Mouse (Mus musculus): ENCODE results near the gene Rnf214. TPM values are rescaled to one million over a fixed set of nuclear protein-coding genes. Genes with fewer than 3 reads are reported as not detected.
"Not testable (repeated sequence)": the region's sequence is repeated elsewhere in the genome, so short reads cannot be mapped to it uniquely, and the experiment has no call there.

Rnf214 gene
- polyA plus RNA-seq, 1 experiment from 2014 or later: 13.3 TPM

GRCm38 (mm10) chr9:45849528-45850408 lies 56.9 kb downstream of the Rnf214 start:
- no peak for DNase-seq
- H3K4me1 ChIP-seq (replicated peaks): peaks cover 36% of the 10 kb centered on the region
- no peak for ATAC-seq (ENCODE audit: low read depth)
- H3K27me3 ChIP-seq: no peaks in the 10 kb centered on the region
- H3K4me2 ChIP-seq: no peak overlapping the region
- 59% methylated on average over 9 of the region's 9 CpGs for WGBS (ENCODE audit: insufficient replicate concordance)
- no peaks in the 10 kb centered on the region for H3K9me3 ChIP-seq (replicated peaks)
- H3K36me3 ChIP-seq: no peaks in the 10 kb centered on the region
- H3K9ac ChIP-seq: 0 out of 2 replicates have a peak overlapping the region, but pooled peaks have one; percentile 4
- H3K27ac ChIP-seq: peak overlapping the region; percentile 76
- no peak overlapping the region for H3K4me3 ChIP-seq (replicated peaks)

GRCm38 (mm10) chr9:45846891-45847460 lies 59.7 kb downstream of the Rnf214 start:
- H3K27me3 ChIP-seq: no peaks in the 10 kb centered on the region
- 20% methylated on average over 5 of the region's 5 CpGs for WGBS (ENCODE audit: insufficient replicate concordance)
- H3K27ac ChIP-seq: peak overlapping the region; percentile 36; the same call in 1 of the 2 replicates
- no peak overlapping the region for H3K9ac ChIP-seq
- ATAC-seq (ENCODE audit: low read depth) (no peak), DNase-seq (no peak)
- no peak overlapping the region for H3K4me2 ChIP-seq
- no peaks in the 10 kb centered on the region for H3K36me3 ChIP-seq
- H3K4me3 ChIP-seq (replicated peaks): no peak overlapping the region
- H3K4me1 ChIP-seq (replicated peaks): peaks cover 43% of the 10 kb centered on the region
- no peaks in the 10 kb centered on the region for H3K9me3 ChIP-seq (replicated peaks)

GRCm38 (mm10) chr9:45846176-45846575 lies 60.5 kb downstream of the Rnf214 start:
- not testable (repeated sequence) for H3K36me3 ChIP-seq; ATAC-seq (ENCODE audit: low read depth); H3K9me3 ChIP-seq (replicated peaks); DNase-seq; H3K4me3 ChIP-seq (replicated peaks); H3K4me2 ChIP-seq; H3K27me3 ChIP-seq; H3K9ac ChIP-seq; H3K27ac ChIP-seq
- peaks cover 44% of the 10 kb centered on the region for H3K4me1 ChIP-seq (replicated peaks)
- 48% methylated on average over 2 of the region's 2 CpGs for WGBS (ENCODE audit: insufficient replicate concordance)

- H3K4me1 ChIP-seq (replicated peaks): peaks cover 44% of the 10 kb centered on the region
- H3K4me3 ChIP-seq (replicated peaks): no peak overlapping the region
- no peak overlapping the region for H3K9ac ChIP-seq
- H3K27me3 ChIP-seq: no peaks in the 10 kb centered on the region
- H3K27ac ChIP-seq: no peak overlapping the region
- DNase-seq (no peak), ATAC-seq (ENCODE audit: low read depth) (no peak)
- WGBS (ENCODE audit: insufficient replicate concordance): 77% methylated on average over 3 of the region's 3 CpGs
- no peak overlapping the region for H3K4me2 ChIP-seq
- no peaks in the 10 kb centered on the region for H3K36me3 ChIP-seq
- H3K9me3 ChIP-seq (replicated peaks): no peaks in the 10 kb centered on the region
Measured at GRCm38 (mm10) chr9:45845541-45845940, 61.2 kb downstream of the Rnf214 start.

- DNase-seq (no peak), ATAC-seq (ENCODE audit: low read depth) (no peak)
- H3K36me3 ChIP-seq: no peaks in the 10 kb centered on the region
- H3K27ac ChIP-seq: no peak overlapping the region
- WGBS (ENCODE audit: insufficient replicate concordance): 83% methylated on average over 1 of the region's 1 CpGs
- H3K4me3 ChIP-seq (replicated peaks): no peak overlapping the region
- H3K27me3 ChIP-seq: peaks cover 16% of the 10 kb centered on the region
- H3K4me1 ChIP-seq (replicated peaks): peaks cover 46% of the 10 kb centered on the region
- no peaks in the 10 kb centered on the region for H3K9me3 ChIP-seq (replicated peaks)
- H3K9ac ChIP-seq: no peak overlapping the region
- H3K4me2 ChIP-seq: no peak overlapping the region
Measured at GRCm38 (mm10) chr9:45843780-45844179, 62.9 kb downstream of the Rnf214 start.

GRCm38 (mm10) chr9:45843007-45843406 lies 63.7 kb downstream of the Rnf214 start:
- peaks cover 23% of the 10 kb centered on the region for H3K27me3 ChIP-seq
- H3K27ac ChIP-seq: no peak overlapping the region
- no peak overlapping the region for H3K9ac ChIP-seq
- no peak overlapping the region for H3K4me2 ChIP-seq
- H3K4me3 ChIP-seq (replicated peaks): no peak overlapping the region
- H3K9me3 ChIP-seq (replicated peaks): no peaks in the 10 kb centered on the region
- no peaks in the 10 kb centered on the region for H3K36me3 ChIP-seq
- DNase-seq (no peak), ATAC-seq (ENCODE audit: low read depth) (no peak)
- H3K4me1 ChIP-seq (replicated peaks): peaks cover 43% of the 10 kb centered on the region
- 59% methylated on average over 5 of the region's 5 CpGs for WGBS (ENCODE audit: insufficient replicate concordance)

GRCm38 (mm10) chr9:45841458-45841857 lies 65.3 kb downstream of the Rnf214 start:
- Histone ChIP-seq H3K9ac (no peak overlapping the region), H3K4me1 (replicated peaks) (peaks cover 37% of the 10 kb centered on the region), H3K4me2 (peak overlapping the region; percentile 68), H3K36me3 (no peaks in the 10 kb centered on the region), H3K27ac (no peak overlapping the region), H3K27me3 (peaks cover 29% of the 10 kb centered on the region), H3K4me3 (replicated peaks) (no peak overlapping the region), H3K9me3 (replicated peaks) (no peaks in the 10 kb centered on the region)
- no peak for DNase-seq
- WGBS (ENCODE audit: insufficient replicate concordance): 63% methylated on average over 6 of the region's 6 CpGs
- ATAC-seq (ENCODE audit: low read depth): no peak

- ATAC-seq (ENCODE audit: low read depth) (no peak), DNase-seq (no peak)
- H3K27ac ChIP-seq: no peak overlapping the region
- H3K4me2 ChIP-seq: peak overlapping the region; percentile 68
- no peaks in the 10 kb centered on the region for H3K9me3 ChIP-seq (replicated peaks)
- H3K9ac ChIP-seq: peak overlapping the region; percentile 51
- H3K4me3 ChIP-seq (replicated peaks): peak overlapping the region; percentile 63
- H3K4me1 ChIP-seq (replicated peaks): peaks cover 36% of the 10 kb centered on the region
- H3K27me3 ChIP-seq: peaks cover 29% of the 10 kb centered on the region
- WGBS (ENCODE audit: insufficient replicate concordance): 61% methylated on average over 5 of the region's 5 CpGs
- H3K36me3 ChIP-seq: no peaks in the 10 kb centered on the region
Measured at GRCm38 (mm10) chr9:45840331-45840730, 66.4 kb downstream of the Rnf214 start.

- no peak overlapping the region for H3K27ac ChIP-seq
- DNase-seq: no peak
- peak overlapping the region; percentile 63 for H3K4me3 ChIP-seq (replicated peaks)
- 0 out of 2 replicates have a peak, but pooled peaks have one; percentile 6 for ATAC-seq (ENCODE audit: low read depth)
- peaks cover 29% of the 10 kb centered on the region for H3K27me3 ChIP-seq
- H3K36me3 ChIP-seq: no peaks in the 10 kb centered on the region
- H3K9me3 ChIP-seq (replicated peaks): no peaks in the 10 kb centered on the region
- peaks cover 36% of the 10 kb centered on the region for H3K4me1 ChIP-seq (replicated peaks)
- 59% methylated on average over 7 of the region's 7 CpGs for WGBS (ENCODE audit: insufficient replicate concordance)
- H3K4me2 ChIP-seq: peak overlapping the region; percentile 68
- H3K9ac ChIP-seq: peak overlapping the region; percentile 51
Measured at GRCm38 (mm10) chr9:45839982-45840300, 66.8 kb downstream of the Rnf214 start.

GRCm38 (mm10) chr9:45839139-45839981 lies 67.4 kb downstream of the Rnf214 start:
- ATAC-seq (ENCODE audit: low read depth) (peak; percentile 38), DNase-seq (no peak)
- Histone ChIP-seq H3K4me3 (replicated peaks) (peak overlapping the region; percentile 63), H3K9ac (peak overlapping the region; percentile 70), H3K27ac (no peak overlapping the region), H3K9me3 (replicated peaks) (no peaks in the 10 kb centered on the region), H3K36me3 (no peaks in the 10 kb centered on the region), H3K27me3 (peaks cover 29% of the 10 kb centered on the region), H3K4me2 (peak overlapping the region; percentile 68), H3K4me1 (replicated peaks) (peaks cover 36% of the 10 kb centered on the region)
- 19% methylated on average over 17 of the region's 17 CpGs for WGBS (ENCODE audit: insufficient replicate concordance)

Measured in liver, embryonic 13.5 days (tissue).